Mouse (Mus musculus) embryonic facial prominence, embryonic 12.5 days (tissue): Measurements from ENCODE around the gene Dda1. TPM values are rescaled to one million over a fixed set of nuclear protein-coding genes. Genes with fewer than 3 reads are reported as not detected.
"Not testable (repeated sequence)": the region's sequence is repeated elsewhere in the genome, so short reads cannot be mapped to it uniquely, and the experiment has no call there.

Source experiments
- ATAC-seq: fragments of 200-750 bp; cut with Nextera tagmentation; 2 replicates; pipeline ENCODE4 v1.8.0; 2017; ENCODE audit not compliant: insufficient number of reproducible peaks, insufficient read depth, low FRiP score, low TSS enrichment
- H3K27ac ChIP-seq: fragments of 300-500 bp; sonication (generic); 2 replicates; pipeline ENCODE4 v1.5.1; 2016; ENCODE audit warnings: mild to moderate bottlenecking
- H3K27me3 ChIP-seq: fragments of 300-500 bp; sonication (generic); 2 replicates; pipeline ENCODE4 v1.6.1; 2016; ENCODE audit warnings: mild to moderate bottlenecking, moderate library complexity
- H3K36me3 ChIP-seq: fragments of 300-500 bp; sonication (generic); 2 replicates; pipeline ENCODE4 v1.6.1; 2016; ENCODE audit warnings: mild to moderate bottlenecking
- H3K4me1 ChIP-seq: fragments of 300-500 bp; sonication (generic); 2 replicates; pipeline ENCODE4 v1.6.1; 2016
- H3K4me2 ChIP-seq: fragments of 300-500 bp; sonication (generic); replicated peaks from 2 replicates; pipeline ENCODE4 v1.6.1; 2016; ENCODE audit warnings: mild to moderate bottlenecking, moderate library complexity
- H3K4me3 ChIP-seq: fragments of 300-500 bp; sonication (generic); 2 replicates; pipeline ENCODE4 v1.5.1; 2016; ENCODE audit warnings: mild to moderate bottlenecking
- H3K9ac ChIP-seq: fragments of 300-500 bp; sonication (generic); 2 replicates; pipeline ENCODE4 v1.6.1; 2016; ENCODE audit warnings: mild to moderate bottlenecking, moderate library complexity
- H3K9me3 ChIP-seq: fragments of 300-500 bp; sonication (generic); 2 replicates; pipeline ENCODE4 v1.6.1; 2016; ENCODE audit warnings: mild to moderate bottlenecking, moderate library complexity
- WGBS: fragments of 180-500 bp; shearing (Covaris S2); methylation state at CpG from one replicate; pipeline ENCODE4 v1.1.7; 2016; 5-methylcytosine and 5-hydroxymethylcytosine counted together
- polyA plus RNA-seq: library from polyadenylated mRNA; unstranded; fragments of >200 nt; fragmentation: Nextera tagmentation; extraction: Ambion mirVana; gene quantifications from 2 replicates; pipeline ENCODE4 v1.2.1, GENCODE M21; 2016

The Dda1 gene
- polyA plus RNA-seq, 1 experiment from 2014 or later = 108 TPM

- WGBS = 36% methylated on average over 9 of the region's 10 CpGs
- ATAC-seq, H3K4me1 ChIP-seq, H3K4me2 ChIP-seq, H3K27ac ChIP-seq, H3K4me3 ChIP-seq, H3K36me3 ChIP-seq, H3K9ac ChIP-seq, H3K27me3 ChIP-seq, H3K9me3 ChIP-seq: not testable (repeated sequence)
Observed at GRCm38 (mm10) chr8:71519037-71519825, 50.2 kb downstream of the Dda1 start.

GRCm38 (mm10) chr8:71521634-71522033, 52.6 kb downstream of the Dda1 start:
- peak; percentile 80 for ATAC-seq
- 5% methylated on average over 17 of the region's 17 CpGs for WGBS
- no peaks in the 10 kb centered on the region for H3K9me3 ChIP-seq
- H3K27me3 ChIP-seq = peaks cover 31% of the 10 kb centered on the region
- no peak overlapping the region for H3K9ac ChIP-seq
- peak overlapping the region; percentile 30 for H3K4me2 ChIP-seq
- H3K36me3 ChIP-seq = no peaks in the 10 kb centered on the region
- H3K27ac ChIP-seq = no peak overlapping the region
- H3K4me1 ChIP-seq = peaks cover 10% of the 10 kb centered on the region; the same call in 1 of the 2 replicates
- H3K4me3 ChIP-seq = no peak overlapping the region

GRCm38 (mm10) chr8:71525226-71526050, 56.4 kb downstream of the Dda1 start, which contains the start of gene Ccdc194:
Gene Ccdc194 (minus strand): TSS chr8:71525711.
- 9% methylated on average over 46 of the region's 46 CpGs for WGBS
- no peak within 1 kb of the TSS for H3K27ac ChIP-seq
- peaks cover 38% of the 10 kb centered on the region for H3K27me3 ChIP-seq

More at GRCm38 (mm10) chr8:71525226-71526050, 56.4 kb downstream of the Dda1 start, which contains the start of gene Ccdc194:
- H3K36me3 ChIP-seq = no peaks in the 10 kb centered on the region
- H3K9me3 ChIP-seq = no peaks in the 10 kb centered on the region
- H3K4me2 ChIP-seq = peak within 1 kb of the TSS; percentile 37
- peaks cover 10% of the 10 kb centered on the region; the same call in 1 of the 2 replicates for H3K4me1 ChIP-seq
- H3K9ac ChIP-seq = no peak within 1 kb of the TSS
- no peak for ATAC-seq
- H3K4me3 ChIP-seq = peak within 1 kb of the TSS; percentile 15; the same call in 1 of the 2 replicates

Other genes starting within 250 kb of the Dda1 start
- 32.8 and 34.0 TPM in 2 replicates for gene Myo9b, start 196.5 kb upstream of the Dda1 start, polyA plus RNA-seq
- gene Haus8, start 196.3 kb upstream of the Dda1 start, polyA plus RNA-seq = 54.6 and 60.4 TPM in 2 replicates
- gene Use1, start 102.4 kb upstream of the Dda1 start, polyA plus RNA-seq = 85.4 and 89.2 TPM in 2 replicates
- 5.4 and 5.6 TPM in 2 replicates for gene Ocel1, start 97.9 kb upstream of the Dda1 start, polyA plus RNA-seq
- 71.0 and 72.7 TPM in 2 replicates for gene Nr2f6, start 87.2 kb upstream of the Dda1 start, polyA plus RNA-seq
- gene Ushbp1, start 73.4 kb upstream of the Dda1 start, polyA plus RNA-seq = 8.6 and 8.9 TPM in 2 replicates
- 99.6 and 103 TPM in 2 replicates for gene Babam1, start 72.3 kb upstream of the Dda1 start, polyA plus RNA-seq
- 40.5 and 42.7 TPM in 2 replicates for gene Ankle1, start 63.2 kb upstream of the Dda1 start, polyA plus RNA-seq
- gene Abhd8, start 5.5 kb upstream of the Dda1 start, polyA plus RNA-seq = 89.4 and 92.7 TPM in 2 replicates
- 169 TPM in 2 replicates for gene Mrpl34, start 4.2 kb upstream of the Dda1 start, polyA plus RNA-seq
- 9.6 and 10.7 TPM in 2 replicates for gene Ano8, start 16.8 kb downstream of the Dda1 start, polyA plus RNA-seq
- 23.0 and 25.0 TPM in 2 replicates for gene Gtpbp3, start 18.9 kb downstream of the Dda1 start, polyA plus RNA-seq
- gene Plvap, start 42.6 kb downstream of the Dda1 start, polyA plus RNA-seq = 62.2 and 64.4 TPM in 2 replicates
- gene Ccdc194, start 56.5 kb downstream of the Dda1 start, polyA plus RNA-seq = 0.48 and 0.49 TPM in 2 replicates
- gene Bst2, start 68.3 kb downstream of the Dda1 start, polyA plus RNA-seq = 11.2 and 12.8 TPM in 2 replicates
- gene Mvb12a, start 73.7 kb downstream of the Dda1 start, polyA plus RNA-seq = 69.0 and 72.6 TPM in 2 replicates
- gene Tmem221, start 89.7 kb downstream of the Dda1 start, polyA plus RNA-seq = 0.23 and 1.1 TPM in 2 replicates
- not detected in 2 replicates for gene Nxnl1, start 97.4 kb downstream of the Dda1 start, polyA plus RNA-seq
- gene Slc27a1, start 99.7 kb downstream of the Dda1 start, polyA plus RNA-seq = 48.4 and 48.6 TPM in 2 replicates
- 230 and 236 TPM in 2 replicates for gene Pgls, start 123.0 kb downstream of the Dda1 start, polyA plus RNA-seq
- gene Fam129c, start 128.4 kb downstream of the Dda1 start, polyA plus RNA-seq = 4.5 and 6.2 TPM in 2 replicates
- gene Colgalt1, start 141.8 kb downstream of the Dda1 start, polyA plus RNA-seq = 72.7 and 72.8 TPM in 2 replicates
- 1.9 and 2.8 TPM in 2 replicates for gene Unc13a, start 202.6 kb downstream of the Dda1 start, polyA plus RNA-seq
- gene Jak3, start 207.1 kb downstream of the Dda1 start, polyA plus RNA-seq = 3.4 and 4.5 TPM in 2 replicates
- gene Insl3, start 220.0 kb downstream of the Dda1 start, polyA plus RNA-seq = 0.39 and 0.50 TPM in 2 replicates
- 0.64 and 0.67 TPM in 2 replicates for gene B3gnt3, start 232.6 kb downstream of the Dda1 start, polyA plus RNA-seq